Mouse (Mus musculus) liver, embryonic 12.5 days (tissue): ENCODE measurements around the gene Fmc1. TPM values are rescaled to one million over a fixed set of nuclear protein-coding genes. Genes with fewer than 3 reads are reported as not detected.
A peak's percentile ranks its signal among the peaks of the same experiment; 100 is the strongest.
"Not testable (repeated sequence)": the region's sequence is repeated elsewhere in the genome, so short reads cannot be mapped to it uniquely, and the experiment has no call there.

Source experiments
- ATAC-seq: fragments of 200-750 bp; cut with Nextera tagmentation; 2 replicates; pipeline ENCODE4 v1.8.0; 2017; ENCODE audit warnings: moderate number of reproducible peaks, mild to moderate bottlenecking, moderate library complexity
- H3K27ac ChIP-seq: fragments of 300-500 bp; sonication (generic); 2 replicates; pipeline ENCODE4 v1.5.1; 2016; ENCODE audit warnings: mild to moderate bottlenecking
- H3K27me3 ChIP-seq: fragments of 300-500 bp; sonication (generic); replicated peaks from 2 replicates; pipeline ENCODE4 v1.6.1; 2016; ENCODE audit warnings: mild to moderate bottlenecking, moderate library complexity
- H3K36me3 ChIP-seq: fragments of 300-500 bp; sonication (generic); 2 replicates; pipeline ENCODE4 v1.6.1; 2016; ENCODE audit warnings: mild to moderate bottlenecking, moderate library complexity
- H3K4me1 ChIP-seq: fragments of 300-500 bp; sonication (generic); 2 replicates; pipeline ENCODE4 v1.6.1; 2016
- H3K4me2 ChIP-seq: fragments of 300-500 bp; sonication (generic); 2 replicates; pipeline ENCODE4 v1.6.1; 2016; ENCODE audit warnings: mild to moderate bottlenecking, moderate library complexity
- H3K4me3 ChIP-seq: fragments of 300-500 bp; sonication (generic); 2 replicates; pipeline ENCODE4 v1.5.1; 2016; ENCODE audit warnings: mild to moderate bottlenecking, moderate library complexity
- H3K9ac ChIP-seq: fragments of 300-500 bp; sonication (generic); 2 replicates; pipeline ENCODE4 v1.6.1; 2016; ENCODE audit warnings: mild to moderate bottlenecking, moderate library complexity
- H3K9me3 ChIP-seq: fragments of 300-500 bp; sonication (generic); replicated peaks from 2 replicates; pipeline ENCODE4 v1.6.1; 2016; ENCODE audit warnings: mild to moderate bottlenecking, moderate library complexity
- WGBS: fragments of 180-500 bp; shearing (Covaris S2); methylation state at CpG from one replicate; pipeline ENCODE4 v1.1.7; 2016; ENCODE audit not compliant: insufficient replicate concordance; 5-methylcytosine and 5-hydroxymethylcytosine counted together
- polyA plus RNA-seq: library from polyadenylated mRNA; unstranded; fragments of >200 nt; fragmentation: Nextera tagmentation; extraction: Ambion mirVana; gene quantifications from 2 replicates; pipeline ENCODE4 v1.2.1, GENCODE M21; 2016

Fmc1 gene
- polyA plus RNA-seq, 1 experiment from 2014 or later, result 103 TPM

- peaks cover 11% of the 10 kb centered on the region for H3K36me3 ChIP-seq
- H3K4me3 ChIP-seq, result peak overlapping the region; percentile 74
- no peaks in the 10 kb centered on the region for H3K27me3 ChIP-seq
- 68% methylated on average over 1 of the region's 1 CpGs for WGBS
- peaks cover 28% of the 10 kb centered on the region for H3K4me1 ChIP-seq
- H3K9ac ChIP-seq, result peak overlapping the region; percentile 85
- H3K9me3 ChIP-seq, result no peaks in the 10 kb centered on the region
- peak overlapping the region; percentile 97; the same call in 1 of the 2 replicates for H3K27ac ChIP-seq
- no peak for ATAC-seq
- H3K4me2 ChIP-seq, result peak overlapping the region; percentile 83
These were observed 2.5 kb downstream of the Fmc1 start for GRCm38 (mm10) chr6:38535788-38536187.

DNA sequence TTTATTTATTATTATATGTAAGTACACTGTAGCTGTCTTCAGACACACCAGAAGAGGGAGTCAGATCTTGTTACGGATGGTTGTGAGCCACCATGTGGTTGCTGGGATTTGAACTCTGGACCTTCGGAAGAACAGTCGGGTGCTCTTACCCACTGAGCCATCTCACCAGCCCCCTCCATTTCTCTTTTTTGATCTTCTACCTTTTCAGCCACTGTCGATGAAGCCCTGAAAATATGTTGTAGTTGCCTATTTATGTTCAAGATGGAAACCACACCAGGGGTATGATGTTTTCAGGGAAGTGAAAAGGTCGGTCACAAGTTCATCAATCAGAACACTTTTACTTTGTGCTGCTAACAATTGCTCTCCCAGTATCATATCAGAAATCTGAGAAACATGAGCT lies 10.8 kb downstream of the Fmc1 start:
- H3K36me3 ChIP-seq, result peaks cover 17% of the 10 kb centered on the region
- ATAC-seq, H3K9me3 ChIP-seq, H3K27ac ChIP-seq, H3K4me3 ChIP-seq, H3K4me2 ChIP-seq, H3K4me1 ChIP-seq, H3K9ac ChIP-seq, H3K27me3 ChIP-seq: not testable (repeated sequence)
- 87% methylated on average over 5 of the region's 5 CpGs for WGBS

DNA sequence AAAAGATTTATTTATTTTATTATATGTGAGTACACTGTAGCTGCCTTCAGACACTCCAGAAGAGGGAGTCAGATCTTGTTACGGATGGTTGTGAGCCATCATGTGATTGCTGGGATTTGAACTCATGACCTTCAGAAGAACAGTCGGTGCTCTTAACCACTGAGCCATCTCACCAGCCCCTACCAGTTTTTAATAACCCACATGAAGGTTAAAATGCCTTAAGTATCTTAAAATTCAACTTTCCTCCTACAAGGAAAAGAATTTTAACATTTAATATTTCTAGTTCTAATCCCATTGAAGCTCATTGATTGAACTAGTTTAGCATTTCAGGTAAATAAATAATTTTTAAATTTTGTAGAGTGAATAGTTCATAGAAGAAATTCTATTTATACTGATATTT lies 13.7 kb downstream of the Fmc1 start:
- H3K4me3 ChIP-seq, ATAC-seq, H3K9me3 ChIP-seq, H3K27ac ChIP-seq, H3K36me3 ChIP-seq, H3K27me3 ChIP-seq, H3K4me2 ChIP-seq, H3K9ac ChIP-seq: not testable (repeated sequence)
- peaks cover 16% of the 10 kb centered on the region for H3K4me1 ChIP-seq
- WGBS, result 86% methylated on average over 2 of the region's 2 CpGs

DNA sequence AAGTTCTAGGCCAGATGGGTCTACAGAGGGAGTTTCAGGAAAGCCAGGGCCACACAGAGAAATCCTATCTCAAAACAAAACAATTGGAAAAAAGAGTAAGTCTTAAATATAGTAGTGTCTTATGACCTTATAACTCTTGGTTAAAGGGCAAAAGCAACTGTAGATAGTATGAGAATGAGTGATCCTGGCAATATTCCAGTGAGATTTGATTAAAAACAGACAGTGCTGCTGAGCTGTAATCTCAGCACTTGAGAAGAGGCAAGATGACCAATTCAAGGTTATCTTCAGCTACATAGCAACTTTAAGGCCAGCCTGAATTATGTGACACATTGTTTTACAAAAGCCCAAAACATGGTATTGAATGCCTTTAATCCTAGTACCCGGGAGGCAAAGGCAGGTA lies 14.4 kb downstream of the Fmc1 start:
- Histone ChIP-seq H3K4me1 (peaks cover 16% of the 10 kb centered on the region), H3K27me3 (no peaks in the 10 kb centered on the region), H3K9ac (no peak overlapping the region), H3K36me3 (no peaks in the 10 kb centered on the region), H3K4me2 (no peak overlapping the region), H3K4me3 (no peak overlapping the region), H3K9me3 (no peaks in the 10 kb centered on the region), H3K27ac (no peak overlapping the region)
- no peak for ATAC-seq
- 79% methylated on average over 1 of the region's 1 CpGs for WGBS

- ATAC-seq, H3K4me3 ChIP-seq, H3K9me3 ChIP-seq, H3K27me3 ChIP-seq, H3K9ac ChIP-seq, H3K4me2 ChIP-seq, H3K36me3 ChIP-seq: not testable (repeated sequence)
- peak overlapping the region; percentile 36; the same call in 1 of the 2 replicates for H3K27ac ChIP-seq
- peaks cover 19% of the 10 kb centered on the region for H3K4me1 ChIP-seq
- 82% methylated on average over 7 of the region's 7 CpGs for WGBS
These were observed 15.3 kb downstream of the Fmc1 start for GRCm38 (mm10) chr6:38548595-38548994.

DNA sequence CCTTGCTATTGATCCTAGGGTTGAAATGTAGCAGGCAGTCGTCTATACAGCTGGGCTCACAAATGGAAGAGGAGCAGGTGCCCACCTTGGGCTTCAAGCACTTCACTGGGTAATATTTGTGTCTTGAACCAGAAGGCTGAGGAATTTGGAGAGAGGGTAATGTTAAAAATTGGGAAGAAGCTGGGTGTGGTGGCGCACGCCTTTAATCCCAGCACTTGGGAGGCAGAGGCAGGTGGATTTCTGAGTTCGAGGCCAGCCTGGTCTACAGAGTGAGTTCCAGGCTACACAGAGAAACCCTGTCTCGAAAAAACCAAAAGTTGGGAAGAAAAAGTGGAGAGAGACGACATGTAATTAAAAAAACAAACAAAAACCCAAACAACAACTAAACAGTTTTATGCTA lies 16.5 kb downstream of the Fmc1 start:
- Histone ChIP-seq H3K9ac (peak overlapping the region; percentile 92), H3K4me3 (peak overlapping the region; percentile 86), H3K4me2 (peak overlapping the region; percentile 77), H3K4me1 (peaks cover 30% of the 10 kb centered on the region), H3K36me3 (peaks cover 11% of the 10 kb centered on the region), H3K27ac (peak overlapping the region; percentile 100)
- H3K27me3 ChIP-seq, H3K9me3 ChIP-seq, ATAC-seq: not testable (repeated sequence)
- 68% methylated on average over 6 of the region's 6 CpGs for WGBS

DNA sequence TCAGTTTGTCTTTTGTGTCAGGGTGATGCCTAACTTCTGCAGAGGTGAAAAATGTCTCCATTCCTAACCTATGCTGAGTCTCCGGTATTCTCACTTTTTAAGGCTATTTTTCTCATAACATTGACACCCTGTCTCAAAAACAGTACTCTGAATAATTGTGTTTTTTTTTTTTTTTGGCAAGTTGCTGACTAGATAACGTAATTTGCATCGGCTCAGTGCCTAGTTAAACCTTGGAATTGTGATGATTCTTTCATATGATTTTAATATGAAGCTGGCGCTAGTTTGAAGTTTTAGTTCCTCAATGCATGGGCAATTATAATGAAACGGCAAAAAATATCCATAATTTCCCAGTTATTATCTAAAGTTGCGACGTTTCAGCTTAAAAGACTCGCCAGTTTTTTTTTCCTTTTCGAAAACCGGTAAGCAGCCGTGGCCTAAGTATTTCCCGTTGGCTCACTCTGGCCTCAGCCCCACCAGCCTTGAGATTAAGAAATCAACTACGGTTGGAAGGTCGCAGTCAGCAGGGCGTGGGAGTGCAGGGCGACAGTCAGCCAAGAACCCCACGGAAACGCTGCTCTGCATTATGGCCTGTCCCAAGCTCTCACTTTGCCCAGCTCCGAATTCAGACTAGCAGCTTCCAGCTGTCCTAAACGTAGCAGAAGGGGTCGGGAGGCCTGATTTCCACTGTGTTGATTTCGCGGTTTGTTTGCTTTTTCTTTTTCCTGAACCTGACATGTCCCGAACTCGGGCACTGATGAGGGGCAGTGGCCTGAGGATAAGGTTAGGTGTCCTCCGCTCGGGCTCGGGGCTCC lies 17.2 kb downstream of the Fmc1 start:
- peak; percentile 63 for ATAC-seq
- peak overlapping the region; percentile 100 for H3K27ac ChIP-seq

GRCm38 (mm10) chr6:38551062-38551988 lies 18.0 kb downstream of the Fmc1 start, which contains the start of gene Luc7l2:
TSS of gene Luc7l2 (plus strand) at chr6:38551334.
- Histone ChIP-seq H3K4me3 (peak within 1 kb of the TSS; percentile 86), H3K27me3 (no peaks in the 10 kb centered on the region), H3K9ac (peak within 1 kb of the TSS; percentile 95), H3K36me3 (peaks cover 23% of the 10 kb centered on the region), H3K27ac (peak within 1 kb of the TSS; percentile 100), H3K4me1 (peaks cover 38% of the 10 kb centered on the region), H3K4me2 (peak within 1 kb of the TSS; percentile 77), H3K9me3 (no peaks in the 10 kb centered on the region)
- peak; percentile 76 for ATAC-seq
- under 1% methylated on average over 80 of the region's 98 CpGs for WGBS

More for the DNA sequence above, 17.2 kb downstream of the Fmc1 start:
- H3K4me2 ChIP-seq, result peak overlapping the region; percentile 77
- peaks cover 32% of the 10 kb centered on the region for H3K4me1 ChIP-seq
- H3K27me3 ChIP-seq, result no peaks in the 10 kb centered on the region
- H3K9ac ChIP-seq, result peak overlapping the region; percentile 92
- H3K9me3 ChIP-seq, result no peaks in the 10 kb centered on the region
- peak overlapping the region; percentile 86 for H3K4me3 ChIP-seq
- 5% methylated on average over 28 of the region's 28 CpGs for WGBS
- peaks cover 14% of the 10 kb centered on the region for H3K36me3 ChIP-seq

GRCm38 (mm10) chr6:38551989-38552635 lies 18.8 kb downstream of the Fmc1 start:
- no peaks in the 10 kb centered on the region for H3K9me3 ChIP-seq
- H3K36me3 ChIP-seq, result peaks cover 26% of the 10 kb centered on the region
- H3K4me2 ChIP-seq, result peak overlapping the region; percentile 61
- H3K4me3 ChIP-seq, result peak overlapping the region; percentile 86
- no peaks in the 10 kb centered on the region for H3K27me3 ChIP-seq
- ATAC-seq, result peak; percentile 91
- H3K27ac ChIP-seq, result peak overlapping the region; percentile 100
- peak overlapping the region; percentile 95 for H3K9ac ChIP-seq
- WGBS, result under 1% methylated on average over 32 of the region's 32 CpGs
- H3K4me1 ChIP-seq, result peaks cover 38% of the 10 kb centered on the region

GRCm38 (mm10) chr6:38552636-38553000 lies 19.3 kb downstream of the Fmc1 start:
- Histone ChIP-seq H3K4me1 (peaks cover 41% of the 10 kb centered on the region), H3K9me3 (no peaks in the 10 kb centered on the region), H3K9ac (peak overlapping the region; percentile 95), H3K36me3 (peaks cover 31% of the 10 kb centered on the region), H3K27ac (peak overlapping the region; percentile 100), H3K4me3 (peak overlapping the region; percentile 86), H3K27me3 (no peaks in the 10 kb centered on the region), H3K4me2 (peak overlapping the region; percentile 61)
- no peak for ATAC-seq
- 15% methylated on average over 5 of the region's 5 CpGs for WGBS

GRCm38 (mm10) chr6:38576096-38576495 lies 42.8 kb downstream of the Fmc1 start:
- no peak for ATAC-seq
- Histone ChIP-seq H3K4me1 (peaks cover 19% of the 10 kb centered on the region), H3K4me3 (no peak overlapping the region), H3K27ac (no peak overlapping the region), H3K4me2 (no peak overlapping the region), H3K27me3 (no peaks in the 10 kb centered on the region), H3K36me3 (peaks cover 84% of the 10 kb centered on the region), H3K9me3 (no peaks in the 10 kb centered on the region), H3K9ac (no peak overlapping the region)
- WGBS, result 55% methylated on average over 2 of the region's 2 CpGs
